Mouse (Mus musculus): Measurements from ENCODE around the gene Timm8a2. TPM values are rescaled to one million over a fixed set of nuclear protein-coding genes. Genes with fewer than 3 reads are reported as not detected.

Timm8a2 gene
- polyA plus RNA-seq, 1 experiment from 2014 or later: not detected

DNA sequence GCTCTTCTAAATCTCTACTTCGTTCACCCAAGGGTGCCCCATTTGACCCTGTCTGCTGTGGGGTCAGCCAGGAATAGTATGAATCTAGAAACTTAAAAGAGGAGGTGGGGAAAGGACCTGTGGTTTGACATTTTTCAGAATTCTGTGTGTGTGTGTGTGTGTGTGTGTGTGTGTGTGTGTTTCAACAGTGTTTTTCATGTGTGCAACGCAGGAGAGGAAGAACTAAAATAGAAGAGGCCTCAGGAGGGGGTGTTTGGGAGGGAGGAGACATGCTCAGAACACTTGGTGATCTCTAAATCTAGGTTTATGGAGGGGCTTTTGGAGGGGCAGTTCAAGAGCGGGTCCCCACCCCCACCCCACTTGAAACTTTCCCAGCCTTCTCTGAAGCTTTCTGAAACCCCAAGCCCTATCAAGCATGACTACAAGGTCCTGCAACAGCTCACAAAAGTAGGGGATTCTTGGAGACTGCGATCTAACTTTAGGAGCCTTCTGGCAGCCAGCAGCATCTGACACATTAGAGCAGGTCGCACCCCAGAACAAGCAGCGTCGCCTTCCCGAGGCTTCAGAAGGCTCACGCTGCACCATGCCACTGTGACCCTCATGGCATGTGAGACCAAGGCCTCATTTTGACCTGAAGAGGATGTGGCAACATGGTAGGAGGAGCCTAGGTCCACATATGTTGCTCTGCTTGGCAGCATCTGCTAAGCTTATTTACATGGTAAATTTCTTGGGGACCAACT lies 18.6 kb downstream of the Timm8a2 start:
- H3K9ac ChIP-seq (ENCODE audit: low read length): no peak overlapping the region
- H3K36me3 ChIP-seq (ENCODE audit: control insufficient read depth, insufficient read depth, low read length): no peaks in the 10 kb centered on the region
- 85% methylated on average over 9 of the region's 9 CpGs for WGBS
- no peaks in the 10 kb centered on the region for H3K27me3 ChIP-seq (ENCODE audit: control insufficient read depth, insufficient read depth, low read length)
- no peak for DNase-seq (ENCODE audit: low spot score)
- no peaks in the 10 kb centered on the region for H3K4me1 ChIP-seq (ENCODE audit: control insufficient read depth, insufficient read depth, low read length)
- H3K4me2 ChIP-seq (ENCODE audit: low read depth, severe bottlenecking): no peak overlapping the region
- no peaks in the 10 kb centered on the region for H3K9me3 ChIP-seq (ENCODE audit: control insufficient read depth, low read length)
- no peak overlapping the region for H3K4me3 ChIP-seq (ENCODE audit: low read depth, low read length)
- no peak for ATAC-seq (ENCODE audit: insufficient number of reproducible peaks, low FRiP score, low TSS enrichment, low read depth)
- no peak overlapping the region for H3K27ac ChIP-seq (replicated peaks; ENCODE audit: low read depth, low read length)

DNA sequence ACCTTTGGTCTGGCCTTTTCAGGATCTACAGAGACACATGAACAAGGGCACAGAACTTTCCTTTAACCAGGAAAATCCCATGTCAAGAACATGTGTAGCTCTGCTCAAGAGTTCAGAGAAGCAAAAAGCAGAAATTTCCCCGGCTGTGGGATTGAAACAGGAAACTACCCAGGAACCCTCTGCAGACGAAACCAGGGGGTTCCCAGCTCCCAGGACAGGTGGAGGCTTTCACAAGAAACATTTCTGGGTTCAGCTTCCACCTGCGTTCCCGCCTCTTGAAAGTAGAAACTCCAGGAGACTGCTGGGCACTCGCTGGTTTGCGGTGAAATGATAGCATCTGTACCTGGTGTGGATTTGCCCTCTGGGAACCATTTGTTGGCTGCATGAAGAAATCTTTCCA lies 22.4 kb downstream of the Timm8a2 start:
- DNase-seq (ENCODE audit: low spot score): no peak
- H3K4me1 ChIP-seq (ENCODE audit: control insufficient read depth, insufficient read depth, low read length): no peaks in the 10 kb centered on the region
- no peaks in the 10 kb centered on the region for H3K27me3 ChIP-seq (ENCODE audit: control insufficient read depth, insufficient read depth, low read length)
- no peak overlapping the region for H3K4me2 ChIP-seq (ENCODE audit: low read depth, severe bottlenecking)
- no peak overlapping the region for H3K4me3 ChIP-seq (ENCODE audit: low read depth, low read length)
- no peak overlapping the region for H3K9ac ChIP-seq (ENCODE audit: low read length)
- no peaks in the 10 kb centered on the region for H3K9me3 ChIP-seq (ENCODE audit: control insufficient read depth, low read length)
- ATAC-seq (ENCODE audit: insufficient number of reproducible peaks, low FRiP score, low TSS enrichment, low read depth): no peak
- WGBS: 85% methylated on average over 6 of the region's 6 CpGs
- no peak overlapping the region for H3K27ac ChIP-seq (replicated peaks; ENCODE audit: low read depth, low read length)
- no peaks in the 10 kb centered on the region for H3K36me3 ChIP-seq (ENCODE audit: control insufficient read depth, insufficient read depth, low read length)

DNA sequence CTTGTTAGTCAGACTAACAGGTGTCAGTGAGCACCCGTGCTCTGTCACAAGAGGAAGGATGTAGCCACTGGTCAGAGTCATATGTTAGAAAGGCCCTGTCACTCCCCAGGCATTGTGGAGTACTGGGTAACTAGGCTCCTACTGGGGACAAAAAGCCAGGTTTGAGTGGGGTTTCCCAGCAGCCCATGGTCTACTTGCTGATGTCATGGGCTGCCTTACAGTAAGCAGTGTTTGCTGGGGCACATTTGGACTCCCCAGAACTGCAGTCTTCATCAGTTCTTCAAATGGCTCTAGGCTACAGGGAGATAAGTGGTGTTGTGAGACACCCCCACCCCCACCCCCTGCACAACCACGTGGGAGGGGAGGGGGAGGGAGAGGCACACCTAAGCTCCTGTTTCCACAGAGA lies 23.5 kb downstream of the Timm8a2 start:
- H3K4me3 ChIP-seq (ENCODE audit: low read depth, low read length): no peak overlapping the region
- no peak overlapping the region for H3K4me2 ChIP-seq (ENCODE audit: low read depth, severe bottlenecking)
- ATAC-seq (ENCODE audit: insufficient number of reproducible peaks, low FRiP score, low TSS enrichment, low read depth): no peak; the same call in 1 of the 2 replicates
- H3K27me3 ChIP-seq (ENCODE audit: control insufficient read depth, insufficient read depth, low read length): no peaks in the 10 kb centered on the region
- WGBS: 26% methylated on average over 2 of the region's 2 CpGs
- no peak for DNase-seq (ENCODE audit: low spot score)
- no peaks in the 10 kb centered on the region for H3K4me1 ChIP-seq (ENCODE audit: control insufficient read depth, insufficient read depth, low read length)
- H3K9ac ChIP-seq (ENCODE audit: low read length): no peak overlapping the region
- H3K36me3 ChIP-seq (ENCODE audit: control insufficient read depth, insufficient read depth, low read length): no peaks in the 10 kb centered on the region
- H3K27ac ChIP-seq (replicated peaks; ENCODE audit: low read depth, low read length): no peak overlapping the region
- no peaks in the 10 kb centered on the region for H3K9me3 ChIP-seq (ENCODE audit: control insufficient read depth, low read length)

GRCm38 (mm10) chr14:122060642-122061041 lies 26.2 kb downstream of the Timm8a2 start:
- Histone ChIP-seq H3K4me1 (ENCODE audit: control insufficient read depth, insufficient read depth, low read length) (no peaks in the 10 kb centered on the region), H3K4me2 (ENCODE audit: low read depth, severe bottlenecking) (no peak overlapping the region), H3K9me3 (ENCODE audit: control insufficient read depth, low read length) (no peaks in the 10 kb centered on the region), H3K9ac (ENCODE audit: low read length) (no peak overlapping the region), H3K27me3 (ENCODE audit: control insufficient read depth, insufficient read depth, low read length) (no peaks in the 10 kb centered on the region), H3K36me3 (ENCODE audit: control insufficient read depth, insufficient read depth, low read length) (no peaks in the 10 kb centered on the region), H3K4me3 (ENCODE audit: low read depth, low read length) (no peak overlapping the region), H3K27ac (replicated peaks; ENCODE audit: low read depth, low read length) (no peak overlapping the region)
- no peak; the same call in 1 of the 2 replicates for ATAC-seq (ENCODE audit: insufficient number of reproducible peaks, low FRiP score, low TSS enrichment, low read depth)
- WGBS: 12% methylated on average over 3 of the region's 3 CpGs
- peak; percentile 87 for DNase-seq (ENCODE audit: low spot score)

DNA sequence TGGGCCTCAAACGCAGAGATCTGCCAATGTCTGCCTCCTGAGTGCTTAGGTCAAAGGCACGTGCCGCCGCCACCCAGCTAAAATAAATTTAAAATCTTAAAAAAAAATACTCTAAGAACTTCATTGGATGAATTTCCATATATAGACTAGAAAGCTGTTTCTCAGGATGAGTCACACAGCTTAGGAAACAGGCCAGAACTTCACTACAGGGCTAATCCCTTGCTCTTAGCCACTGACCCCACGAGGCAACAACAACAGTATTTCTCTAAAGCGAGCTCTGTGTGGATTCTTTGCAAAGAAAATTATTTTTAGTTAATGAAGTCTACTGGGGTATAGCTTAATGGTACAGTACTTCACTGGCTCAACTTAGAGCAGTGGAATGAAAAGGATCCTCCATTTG lies 26.9 kb downstream of the Timm8a2 start:
- no peaks in the 10 kb centered on the region for H3K9me3 ChIP-seq (ENCODE audit: control insufficient read depth, low read length)
- H3K4me1 ChIP-seq (ENCODE audit: control insufficient read depth, insufficient read depth, low read length): no peaks in the 10 kb centered on the region
- H3K4me2 ChIP-seq (ENCODE audit: low read depth, severe bottlenecking): no peak overlapping the region
- 94% methylated on average over 6 of the region's 6 CpGs for WGBS
- no peaks in the 10 kb centered on the region for H3K27me3 ChIP-seq (ENCODE audit: control insufficient read depth, insufficient read depth, low read length)
- no peak overlapping the region for H3K4me3 ChIP-seq (ENCODE audit: low read depth, low read length)
- H3K36me3 ChIP-seq (ENCODE audit: control insufficient read depth, insufficient read depth, low read length): no peaks in the 10 kb centered on the region
- no peak overlapping the region for H3K27ac ChIP-seq (replicated peaks; ENCODE audit: low read depth, low read length)
- DNase-seq (ENCODE audit: low spot score) (no peak), ATAC-seq (ENCODE audit: insufficient number of reproducible peaks, low FRiP score, low TSS enrichment, low read depth) (no peak)
- no peak overlapping the region for H3K9ac ChIP-seq (ENCODE audit: low read length)

DNA sequence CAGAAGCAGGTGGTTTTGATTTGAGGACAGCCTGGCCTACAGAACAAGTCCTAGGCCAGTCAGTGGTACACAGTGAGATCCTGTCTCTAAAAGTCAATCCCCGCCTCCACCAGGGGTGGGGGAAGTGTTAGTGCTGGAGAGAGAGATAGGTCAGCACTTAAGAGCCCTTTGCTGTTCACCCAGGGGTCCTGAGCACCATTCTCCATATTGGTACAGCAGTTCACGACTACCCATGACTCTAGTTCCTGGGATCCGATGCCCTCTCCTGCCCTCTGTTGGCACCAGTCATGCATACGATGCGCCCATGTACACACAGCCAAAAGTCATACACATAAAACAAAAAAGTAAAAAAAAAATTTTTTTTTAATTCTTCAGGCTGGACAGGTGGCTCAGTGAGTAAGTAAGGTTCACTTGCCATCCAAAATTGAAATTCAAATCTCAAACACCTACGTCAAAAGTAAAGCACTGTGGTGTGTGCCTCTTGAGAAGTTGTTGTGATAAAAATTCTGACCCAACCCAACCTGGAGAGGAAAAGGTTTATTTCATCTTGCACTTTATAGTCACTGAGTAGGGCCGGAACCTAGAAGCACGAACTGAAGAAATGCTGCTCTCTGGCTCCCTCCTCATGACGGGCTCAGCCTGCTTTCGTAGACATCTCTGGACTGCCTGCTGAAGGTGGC lies 28.1 kb downstream of the Timm8a2 start:
- Histone ChIP-seq H3K4me3 (ENCODE audit: low read depth, low read length) (no peak overlapping the region), H3K4me1 (ENCODE audit: control insufficient read depth, insufficient read depth, low read length) (no peaks in the 10 kb centered on the region), H3K27me3 (ENCODE audit: control insufficient read depth, insufficient read depth, low read length) (no peaks in the 10 kb centered on the region), H3K27ac (replicated peaks; ENCODE audit: low read depth, low read length) (no peak overlapping the region), H3K4me2 (ENCODE audit: low read depth, severe bottlenecking) (no peak overlapping the region), H3K9ac (ENCODE audit: low read length) (no peak overlapping the region), H3K9me3 (ENCODE audit: control insufficient read depth, low read length) (no peaks in the 10 kb centered on the region), H3K36me3 (ENCODE audit: control insufficient read depth, insufficient read depth, low read length) (no peaks in the 10 kb centered on the region)
- DNase-seq (ENCODE audit: low spot score): no peak
- WGBS: 79% methylated on average over 10 of the region's 10 CpGs
- ATAC-seq (ENCODE audit: insufficient number of reproducible peaks, low FRiP score, low TSS enrichment, low read depth): no peak

GRCm38 (mm10) chr14:122063599-122063998 lies 29.1 kb downstream of the Timm8a2 start:
- ATAC-seq (ENCODE audit: insufficient number of reproducible peaks, low FRiP score, low TSS enrichment, low read depth) (no peak), DNase-seq (ENCODE audit: low spot score) (no peak)
- Histone ChIP-seq H3K9me3 (ENCODE audit: control insufficient read depth, low read length) (no peaks in the 10 kb centered on the region), H3K4me2 (ENCODE audit: low read depth, severe bottlenecking) (no peak overlapping the region), H3K4me3 (ENCODE audit: low read depth, low read length) (no peak overlapping the region), H3K27ac (replicated peaks; ENCODE audit: low read depth, low read length) (no peak overlapping the region), H3K27me3 (ENCODE audit: control insufficient read depth, insufficient read depth, low read length) (no peaks in the 10 kb centered on the region), H3K4me1 (ENCODE audit: control insufficient read depth, insufficient read depth, low read length) (no peaks in the 10 kb centered on the region), H3K9ac (ENCODE audit: low read length) (no peak overlapping the region), H3K36me3 (ENCODE audit: control insufficient read depth, insufficient read depth, low read length) (no peaks in the 10 kb centered on the region)
- WGBS: 81% methylated on average over 5 of the region's 5 CpGs

- no peak for ATAC-seq (ENCODE audit: insufficient number of reproducible peaks, low FRiP score, low TSS enrichment, low read depth)
- H3K36me3 ChIP-seq (ENCODE audit: control insufficient read depth, insufficient read depth, low read length): no peaks in the 10 kb centered on the region
- H3K4me3 ChIP-seq (ENCODE audit: low read depth, low read length): no peak overlapping the region
- WGBS: 1% methylated on average over 2 of the region's 2 CpGs
- no peak overlapping the region for H3K4me2 ChIP-seq (ENCODE audit: low read depth, severe bottlenecking)
- H3K9me3 ChIP-seq (ENCODE audit: control insufficient read depth, low read length): no peaks in the 10 kb centered on the region
- peak; percentile 84 for DNase-seq (ENCODE audit: low spot score)
- no peaks in the 10 kb centered on the region for H3K27me3 ChIP-seq (ENCODE audit: control insufficient read depth, insufficient read depth, low read length)
- H3K4me1 ChIP-seq (ENCODE audit: control insufficient read depth, insufficient read depth, low read length): no peaks in the 10 kb centered on the region
- no peak overlapping the region for H3K27ac ChIP-seq (replicated peaks; ENCODE audit: low read depth, low read length)
- H3K9ac ChIP-seq (ENCODE audit: low read length): no peak overlapping the region
Observed at GRCm38 (mm10) chr14:122064519-122064918, 30.0 kb downstream of the Timm8a2 start.
